Mouse (Mus musculus): ENCODE measurements around the gene Gfra4. TPM values are rescaled to one million over a fixed set of nuclear protein-coding genes. Genes with fewer than 3 reads are reported as not detected.

Gene Gfra4
- polyA plus RNA-seq (2012; rRNA removed; ENCODE audit: low replicate concordance), result 18.8 and 41.7 TPM in 2 replicates

GRCm38 (mm10) chr2:131042988-131043387, at the start of gene Gfra4:
Gene Gfra4 (minus strand): TSS chr2:131043088.

GRCm38 (mm10) chr2:131086667-131087390, 43.9 kb upstream of the Gfra4 start, which contains the start of gene Siglec1:
Gene Siglec1 (minus strand): TSS chr2:131086765.

GRCm38 (mm10) chr2:131063404-131063864, 20.5 kb upstream of the Gfra4 start, which contains the start of gene Adam33:
Gene Adam33 (minus strand): TSS chr2:131063814.

Other genes starting within 250 kb of the Gfra4 start
- gene 4930402H24Rik, start 136.7 kb downstream of the Gfra4 start, polyA plus RNA-seq (2012; rRNA removed; ENCODE audit: low replicate concordance), result 48.8 and 102 TPM in 2 replicates
- gene Atrn, start 136.6 kb downstream of the Gfra4 start, polyA plus RNA-seq (2012; rRNA removed; ENCODE audit: low replicate concordance), result 9.6 and 13.2 TPM in 2 replicates
- gene Adam33, start 20.7 kb upstream of the Gfra4 start, polyA plus RNA-seq (2012; rRNA removed; ENCODE audit: low replicate concordance), result 57.5 and 59.8 TPM in 2 replicates
- gene Siglec1, start 43.7 kb upstream of the Gfra4 start, polyA plus RNA-seq (2012; rRNA removed; ENCODE audit: low replicate concordance), result 77.4 and 78.3 TPM in 2 replicates
- gene Hspa12b, start 84.2 kb upstream of the Gfra4 start, polyA plus RNA-seq (2012; rRNA removed; ENCODE audit: low replicate concordance), result 21.6 and 30.2 TPM in 2 replicates
- gene Gm11037, start 90.4 kb upstream of the Gfra4 start, polyA plus RNA-seq (2012; rRNA removed; ENCODE audit: low replicate concordance), result not detected in 2 replicates
- 364 and 527 TPM in 2 replicates for gene 1700037H04Rik, start 117.0 kb upstream of the Gfra4 start, polyA plus RNA-seq (2012; rRNA removed; ENCODE audit: low replicate concordance)
- 72.4 and 117 TPM in 2 replicates for gene Cenpb, start 137.0 kb upstream of the Gfra4 start, polyA plus RNA-seq (2012; rRNA removed; ENCODE audit: low replicate concordance)
- 32.2 and 37.6 TPM in 2 replicates for gene Cdc25b, start 143.9 kb upstream of the Gfra4 start, polyA plus RNA-seq (2012; rRNA removed; ENCODE audit: low replicate concordance)
- 6.2 and 6.9 TPM in 2 replicates for gene Spef1, start 144.2 kb upstream of the Gfra4 start, polyA plus RNA-seq (2012; rRNA removed; ENCODE audit: low replicate concordance)
- gene Ap5s1, start 164.0 kb upstream of the Gfra4 start, polyA plus RNA-seq (2012; rRNA removed; ENCODE audit: low replicate concordance), result 60.5 and 75.8 TPM in 2 replicates
- 77.5 and 135 TPM in 2 replicates for gene Mavs, start 191.0 kb upstream of the Gfra4 start, polyA plus RNA-seq (2012; rRNA removed; ENCODE audit: low replicate concordance)
- gene Pank2, start 219.4 kb upstream of the Gfra4 start, polyA plus RNA-seq (2012; rRNA removed; ENCODE audit: low replicate concordance), result 12.2 and 23.2 TPM in 2 replicates

Data from mammary gland, adult 2 months (tissue).